Mouse (Mus musculus) cerebellum, adult 9-11 months (tissue): Measurements from ENCODE around the gene Gm45711.
"Not testable (repeated sequence)": the region's sequence is repeated elsewhere in the genome, so short reads cannot be mapped to it uniquely, and the experiment has no call there.

Experiments
- DNase-seq: peaks from one replicate; pipeline ENCODE4 v3.0.0; 2022

Gene Gm45711

GRCm38 (mm10) chr8:104309441-104310155 is at the start of gene Gm45711, which contains the start of gene Cmtm1:
Gm45711 (minus strand) TSS chr8:104310081.
Cmtm1 (minus strand) TSS chr8:104310145.
- peak; percentile 49 for DNase-seq

- DNase-seq, result no peak
Measured at GRCm38 (mm10) chr8:104358637-104359036, 48.8 kb upstream of the Gm45711 start.

GRCm38 (mm10) chr8:104354504-104354903 is 44.6 kb upstream of the Gm45711 start:
- no peak for DNase-seq

- no peak for DNase-seq
Measured at GRCm38 (mm10) chr8:104353186-104353585, 43.3 kb upstream of the Gm45711 start.

- no peak for DNase-seq
Measured at GRCm38 (mm10) chr8:104350047-104350446, 40.2 kb upstream of the Gm45711 start.

- DNase-seq, result no peak
Measured at GRCm38 (mm10) chr8:104348971-104349370, 39.1 kb upstream of the Gm45711 start.

GRCm38 (mm10) chr8:104346706-104347105 is 36.8 kb upstream of the Gm45711 start:
- no peak for DNase-seq

- no peak for DNase-seq
Measured at GRCm38 (mm10) chr8:104344622-104345021, 34.7 kb upstream of the Gm45711 start.

GRCm38 (mm10) chr8:104343957-104344356 is 34.1 kb upstream of the Gm45711 start:
- DNase-seq, result peak; percentile 86

- no peak for DNase-seq
Measured at GRCm38 (mm10) chr8:104342426-104342825, 32.5 kb upstream of the Gm45711 start.

GRCm38 (mm10) chr8:104341678-104342077 is 31.8 kb upstream of the Gm45711 start:
- no peak for DNase-seq

GRCm38 (mm10) chr8:104341106-104341561 is 31.3 kb upstream of the Gm45711 start:
- DNase-seq, result no peak

- DNase-seq, result peak; percentile 56
Measured at GRCm38 (mm10) chr8:104340233-104341105, 30.6 kb upstream of the Gm45711 start.

- DNase-seq, result no peak
Measured at GRCm38 (mm10) chr8:104339983-104340232, 30.0 kb upstream of the Gm45711 start.

GRCm38 (mm10) chr8:104339229-104339982 is 29.5 kb upstream of the Gm45711 start, which contains the start of gene Cmtm3:
Cmtm3 (plus strand) TSS chr8:104339410.
- no peak for DNase-seq

- DNase-seq, result no peak
Measured at GRCm38 (mm10) chr8:104337890-104338289, 28.0 kb upstream of the Gm45711 start.

GRCm38 (mm10) chr8:104336806-104337205 is 26.9 kb upstream of the Gm45711 start:
- DNase-seq, result no peak

GRCm38 (mm10) chr8:104334196-104334595 is 24.3 kb upstream of the Gm45711 start:
- DNase-seq, result no peak

GRCm38 (mm10) chr8:104333786-104334185 is 23.9 kb upstream of the Gm45711 start:
- no peak for DNase-seq

- DNase-seq, result no peak
Measured at GRCm38 (mm10) chr8:104332665-104333631, 23.1 kb upstream of the Gm45711 start.

GRCm38 (mm10) chr8:104321930-104322329 is 12.0 kb upstream of the Gm45711 start, which contains the start of gene Cmtm2b:
Cmtm2b (plus strand) TSS chr8:104322230.
- not testable (repeated sequence) for DNase-seq

GRCm38 (mm10) chr8:104321267-104321666 is 11.4 kb upstream of the Gm45711 start, which contains the start of gene Gm11020:
Gm11020 (plus strand) TSS chr8:104321567.
- not testable (repeated sequence) for DNase-seq
